9 mouse cellular contexts compared by ENCODE assay signal in genomic region chr11:32450216-32450615, GRCm38 (mm10). TPM values are rescaled to one million over a fixed set of nuclear protein-coding genes. Genes with fewer than 3 reads are reported as not detected.
A peak's percentile ranks its signal among the peaks of the same experiment; 100 is the strongest.
DNase-seq lines count a peak whose midpoint lies in the region; ATAC-seq and TF ChIP-seq lines count a peak whose summit lies in the region.
"Had no signal": no experiment of that assay in that cellular context is flagged by ENCODE, and none has a peak within 500 bp of the region (broad histone marks: within the 10 kb centered on the region; RNA-seq: fewer than 3 reads in every experiment).

No protein-coding gene starts in this region.

- H3K27ac ChIP-seq in kidney, embryonic 15.5 days: no peak overlapping the region
- no peak overlapping the region for H3K27ac ChIP-seq in limb, embryonic 14.5 days (replicated peaks; ENCODE audit: low read depth, low read length)

- no peaks in the 10 kb centered on the region for H3K9me3 ChIP-seq in kidney, embryonic 15.5 days (replicated peaks)
- no peaks in the 10 kb centered on the region for H3K9me3 ChIP-seq in limb, embryonic 14.5 days (ENCODE audit: control insufficient read depth, low read length)

- no peaks in the 10 kb centered on the region for H3K27me3 ChIP-seq in kidney, embryonic 15.5 days
- H3K27me3 ChIP-seq in limb, embryonic 14.5 days (ENCODE audit: control insufficient read depth, insufficient read depth, low read length): no peaks in the 10 kb centered on the region

- H3K4me1 ChIP-seq in kidney, embryonic 15.5 days: peaks cover 6% of the 10 kb centered on the region; the same call in 1 of the 2 replicates
- H3K4me1 ChIP-seq in limb, embryonic 14.5 days (ENCODE audit: control insufficient read depth, insufficient read depth, low read length): peaks cover 14% of the 10 kb centered on the region

- no peak for ATAC-seq in kidney, embryonic 15.5 days (replicated peaks; ENCODE audit: low FRiP score)
- ATAC-seq in limb, embryonic 14.5 days (ENCODE audit: low FRiP score, low read depth): no peak

- WGBS in kidney, embryonic 15.5 days: 0% methylated on average over 1 of the region's 1 CpGs
- WGBS in limb, embryonic 14.5 days: 0% methylated on average over 1 of the region's 1 CpGs

- TF ChIP-seq POLR2A in limb, embryonic 14.5 days (IDR thresholded peaks at IDR 0.05; ENCODE audit: borderline replicate concordance, extremely low read depth, insufficient read depth, insufficient read length): no peak

- H3K36me3 ChIP-seq in kidney, embryonic 15.5 days: no peaks in the 10 kb centered on the region
- no peaks in the 10 kb centered on the region for H3K36me3 ChIP-seq in limb, embryonic 14.5 days (ENCODE audit: control insufficient read depth, insufficient read depth, low read length)

- no peak overlapping the region for H3K4me2 ChIP-seq in kidney, embryonic 15.5 days
- H3K4me2 ChIP-seq in limb, embryonic 14.5 days (replicated peaks; ENCODE audit: low read depth, low read length, severe bottlenecking): no peak overlapping the region

- H3K4me3 ChIP-seq in kidney, embryonic 15.5 days (replicated peaks): no peak overlapping the region
- no peak overlapping the region for H3K4me3 ChIP-seq in limb, embryonic 14.5 days (replicated peaks; ENCODE audit: low read length)
- H3K4me3 ChIP-seq: myocyte had no signal

- H3K9ac ChIP-seq in kidney, embryonic 15.5 days: no peak overlapping the region
- H3K9ac ChIP-seq in limb, embryonic 14.5 days (ENCODE audit: low read depth, low read length, severe bottlenecking): no peak overlapping the region

- DNase-seq in kidney, adult 11 months: peak; percentile 17
- DNase-seq in Muller cell, postnatal 12 days (ENCODE audit: inconsistent ontology term): peak; percentile 25
- peak; percentile 70 to 85 for DNase-seq in cerebellum, postnatal 10 days
- DNase-seq in heart, postnatal 4 days: peak; percentile 58
- DNase-seq in limb, embryonic 14.5 days (ENCODE audit: low spot score): peak; percentile 38
- DNase-seq in retina, embryonic 14.5 days (ENCODE audit: low spot score): peak; percentile 85
- DNase-seq in yolk sac, embryonic 10.5 days (ENCODE audit: low spot score): peak; percentile 15

RNA-seq across cellular contexts. Expression of gene Ubtd2, which starts 5.0 kb away (rescaled TPM):
- polyA plus RNA-seq in kidney, embryonic 15.5 days (2015; fragmentation: Nextera tagmentation; extraction: Ambion mirVana): 45.1 and 46.1 TPM in 2 replicates
- 10 to 100 TPM; 24.3 to 26.1 TPM for total RNA-seq in heart, postnatal 4 days (2021)
- 74.2 and 78.1 TPM in 2 replicates for polyA plus RNA-seq in limb, embryonic 14.5 days (2012; rRNA removed)
- 107 and 118 TPM in 2 replicates for polyA plus RNA-seq in limb, embryonic 14.5 days (2014; fragmentation: Nextera tagmentation; extraction: Ambion mirVana)

Comparison
In these comparisons a context has a peak if more than half of its experiments do, and no peak if none do; other contexts are left out.
1. DNase-seq: peak in every context shown above with its lines; median percentile 85 in retina, embryonic 14.5 days; 78 in cerebellum, postnatal 10 days; 58 in heart, postnatal 4 days; 38 in limb, embryonic 14.5 days; 25 in Muller cell, postnatal 12 days; 17 in kidney, adult 11 months; 15 in yolk sac, embryonic 10.5 days.